Mouse (Mus musculus): ENCODE measurements around the gene Fstl1. TPM values are rescaled to one million over a fixed set of nuclear protein-coding genes. Genes with fewer than 3 reads are reported as not detected.
A peak's percentile ranks its signal among the peaks of the same experiment; 100 is the strongest.

Gene Fstl1
- total RNA-seq (2014; rRNA removed) (53.1 and 53.5 TPM in 2 replicates), polyA plus RNA-seq (2015; fragmentation: Nextera tagmentation; extraction: Ambion mirVana) (71.5 and 71.8 TPM in 2 replicates)

DNA sequence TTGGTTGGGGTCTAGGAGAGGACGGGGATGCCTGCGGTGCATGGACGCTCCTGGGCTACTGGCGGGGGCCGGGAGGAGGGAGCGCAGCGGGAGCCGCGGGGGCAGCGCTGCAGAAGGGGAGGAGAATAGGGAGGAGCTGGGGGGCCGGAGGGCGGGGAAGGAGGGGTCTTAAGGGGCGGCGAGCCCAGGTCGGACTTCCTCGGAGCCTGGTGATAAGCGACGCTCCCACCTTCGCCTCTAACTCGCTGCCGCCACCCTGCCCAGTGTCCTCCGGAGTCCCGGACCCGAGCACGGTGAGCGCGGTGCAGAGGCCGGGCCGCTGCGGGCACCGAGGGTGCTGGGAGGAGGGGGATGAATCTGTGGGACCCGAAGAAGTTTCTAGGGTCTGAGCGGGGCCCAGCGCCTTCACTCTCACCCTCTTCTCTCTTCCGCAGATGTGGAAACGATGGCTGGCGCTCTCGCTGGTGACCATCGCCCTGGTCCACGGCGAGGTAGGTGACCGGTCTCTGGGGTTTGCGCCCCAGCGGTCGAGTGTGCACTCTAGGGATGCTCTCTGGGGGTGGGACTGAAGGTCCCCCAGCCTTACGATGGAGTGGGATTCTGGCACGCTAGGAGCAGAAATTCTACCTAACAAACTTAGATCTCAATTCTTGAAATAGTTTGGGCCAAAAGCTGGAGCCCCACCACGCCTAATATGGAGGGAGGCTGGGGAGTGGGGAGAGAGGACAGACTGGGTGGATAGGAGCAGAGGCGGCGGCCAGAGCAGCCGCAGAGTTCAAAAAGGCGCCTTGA lies at the start of gene Fstl1:
Gene Fstl1, plus strand, starts transcription at position 14 of the 792 bp plus-strand sequence.
- Histone ChIP-seq H3K4me2 (ENCODE audit: low read depth, low read length) (peak within 1 kb of the TSS; percentile 99), H3K9me3 (ENCODE audit: low read length) (no peaks in the 10 kb centered on the region), H3K4me1 (ENCODE audit: insufficient read depth, low read length) (peaks cover 4% of the 10 kb centered on the region; the same call in 1 of the 2 replicates), H3K9ac (replicated peaks; ENCODE audit: low read length) (peak within 1 kb of the TSS; percentile 74), H3K4me3 (ENCODE audit: low read length) (peak within 1 kb of the TSS; percentile 69), H3K27me3 (ENCODE audit: insufficient read depth, low read length) (no peaks in the 10 kb centered on the region), H3K36me3 (ENCODE audit: insufficient read depth, low read length) (no peaks in the 10 kb centered on the region), H3K27ac (peak within 1 kb of the TSS; percentile 64; the same call in 1 of the 2 replicates)
- ATAC-seq (peak; percentile 85), DNase-seq (ENCODE audit: low spot score) (peak; percentile 63)
- TF ChIP-seq CTCF (IDR thresholded peaks at IDR 0.05; ENCODE audit: low read depth) = no peak
- 1% methylated on average over 51 of the region's 52 CpGs for WGBS

DNA sequence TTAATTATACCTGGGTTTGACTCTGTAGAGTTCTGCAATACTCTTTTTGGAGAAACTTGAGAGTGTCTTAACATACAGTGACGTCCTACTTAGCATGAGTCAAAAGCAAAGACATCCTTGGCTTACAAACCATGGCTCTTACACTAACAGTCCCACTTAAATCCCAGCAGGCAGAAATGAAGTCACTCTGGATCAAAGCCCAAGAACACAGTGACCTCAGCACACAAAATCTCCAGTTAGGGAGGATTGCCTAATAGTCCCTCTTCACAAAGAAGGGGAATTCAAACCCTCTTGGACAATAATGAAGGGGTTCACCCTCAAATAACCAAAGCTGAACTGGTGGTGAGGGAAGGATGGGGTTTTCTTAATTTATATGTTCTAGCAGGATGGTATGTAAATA lies 48.0 kb upstream of the Fstl1 start:
- DNase-seq (ENCODE audit: low spot score) = no peak
- no peak overlapping the region for H3K4me3 ChIP-seq (ENCODE audit: low read length)
- no peak overlapping the region for H3K4me2 ChIP-seq (ENCODE audit: low read depth, low read length)
- no peak overlapping the region for H3K27ac ChIP-seq
- no peaks in the 10 kb centered on the region for H3K27me3 ChIP-seq (ENCODE audit: insufficient read depth, low read length)
- no peak for TF ChIP-seq CTCF (IDR thresholded peaks at IDR 0.05; ENCODE audit: low read depth)
- 68% methylated on average over 1 of the region's 1 CpGs for WGBS
- H3K9ac ChIP-seq (replicated peaks; ENCODE audit: low read length) = no peak overlapping the region
- H3K9me3 ChIP-seq (ENCODE audit: low read length) = no peaks in the 10 kb centered on the region
- no peak for ATAC-seq
- H3K4me1 ChIP-seq (ENCODE audit: insufficient read depth, low read length) = no peaks in the 10 kb centered on the region; the same call in 1 of the 2 replicates
- H3K36me3 ChIP-seq (ENCODE audit: insufficient read depth, low read length) = no peaks in the 10 kb centered on the region

DNA sequence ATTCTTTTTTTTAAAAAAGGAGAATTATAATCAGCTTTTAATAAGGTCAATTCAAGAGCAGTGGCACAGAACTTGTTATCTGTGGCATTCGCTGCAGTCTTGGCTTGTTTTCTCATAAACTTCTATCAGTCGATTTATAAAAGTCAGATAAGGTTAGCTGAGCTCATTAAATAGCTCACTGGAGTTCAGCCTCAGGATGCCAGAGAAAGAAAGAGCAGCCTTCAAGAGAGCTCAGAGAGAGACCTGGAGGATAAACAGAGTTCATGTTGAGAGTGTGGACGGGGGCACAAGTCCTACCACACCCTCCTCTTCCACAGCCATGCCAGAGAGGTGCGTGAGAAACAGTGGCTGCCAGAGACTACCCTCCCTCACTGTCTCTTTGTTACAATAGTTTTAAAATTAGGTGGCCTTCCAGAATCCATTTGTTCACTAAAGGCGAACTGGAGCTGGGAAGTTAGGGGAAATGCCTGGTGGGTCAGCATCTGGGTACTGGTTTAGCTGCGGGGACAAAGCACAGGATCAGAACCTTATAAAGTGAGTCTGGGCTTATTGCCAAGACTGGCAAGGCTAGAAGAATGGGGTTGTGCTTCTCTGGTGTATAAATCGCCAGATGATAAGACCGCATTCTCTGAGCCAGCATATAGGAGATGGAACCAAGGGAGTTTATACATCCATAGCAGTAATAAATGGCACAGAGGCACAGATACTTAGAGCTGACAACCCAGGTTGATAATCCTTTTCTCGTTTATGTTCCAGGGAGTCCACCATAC lies 47.1 kb upstream of the Fstl1 start:
- H3K27me3 ChIP-seq (ENCODE audit: insufficient read depth, low read length) = no peaks in the 10 kb centered on the region
- no peak overlapping the region for H3K4me3 ChIP-seq (ENCODE audit: low read length)
- 0 out of 2 replicates have a peak overlapping the region, but pooled peaks have one; percentile 5 for H3K27ac ChIP-seq
- no peak for ATAC-seq
- H3K9ac ChIP-seq (replicated peaks; ENCODE audit: low read length) = no peak overlapping the region
- H3K9me3 ChIP-seq (ENCODE audit: low read length) = no peaks in the 10 kb centered on the region
- H3K4me1 ChIP-seq (ENCODE audit: insufficient read depth, low read length) = no peaks in the 10 kb centered on the region; the same call in 1 of the 2 replicates
- TF ChIP-seq CTCF (IDR thresholded peaks at IDR 0.05; ENCODE audit: low read depth) = no peak
- DNase-seq (ENCODE audit: low spot score) = peak; percentile 35
- 47% methylated on average over 9 of the region's 9 CpGs for WGBS
- H3K4me2 ChIP-seq (ENCODE audit: low read depth, low read length) = no peak overlapping the region
- H3K36me3 ChIP-seq (ENCODE audit: insufficient read depth, low read length) = no peaks in the 10 kb centered on the region

DNA sequence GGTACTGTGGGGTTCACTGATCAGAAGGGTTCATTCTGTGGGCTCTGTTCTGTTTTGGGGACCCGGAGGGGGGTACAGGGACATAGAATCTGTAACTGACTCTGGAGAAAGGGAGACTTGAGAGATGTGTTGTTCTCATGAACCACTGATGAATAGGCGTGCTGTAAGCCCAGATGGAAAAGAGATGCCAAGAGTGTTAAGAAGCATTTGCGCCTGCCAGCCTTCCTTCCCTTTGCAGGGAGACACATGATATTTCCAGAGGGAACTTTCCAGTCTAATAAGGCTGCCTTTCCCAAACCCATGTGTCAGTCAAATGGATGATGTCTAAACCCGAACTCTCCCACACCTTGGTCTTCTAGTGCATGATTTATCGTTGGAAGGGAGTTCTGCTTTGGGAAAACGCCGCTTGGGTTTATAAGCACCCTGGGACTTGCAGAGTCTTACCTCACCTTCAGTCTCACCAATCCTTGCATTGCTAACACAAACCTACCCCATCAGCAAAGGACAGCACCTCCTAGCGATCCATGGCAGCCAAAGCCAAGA lies 46.3 kb upstream of the Fstl1 start:
- WGBS = 80% methylated on average over 8 of the region's 8 CpGs
- ATAC-seq (no peak), DNase-seq (ENCODE audit: low spot score) (no peak)

DNA sequence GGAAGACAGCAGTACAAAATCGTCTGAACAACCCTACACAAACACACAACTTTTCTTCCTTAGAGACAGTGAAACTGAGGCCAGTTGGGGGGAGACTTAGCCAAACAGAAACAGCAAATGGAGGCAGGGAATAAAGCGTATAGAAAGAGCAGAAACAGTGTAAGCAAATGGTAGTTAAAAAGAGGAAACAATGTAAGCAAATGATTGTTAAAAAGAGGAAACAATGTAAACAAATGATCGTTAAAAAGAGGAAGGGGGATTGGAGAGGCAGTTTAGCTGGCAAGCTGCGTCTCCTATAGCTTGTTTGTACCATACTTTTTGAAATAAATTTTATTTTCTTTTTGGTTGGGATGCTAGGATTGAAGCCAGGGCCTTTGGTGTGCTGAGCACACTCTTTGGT lies 45.2 kb upstream of the Fstl1 start:
- H3K4me3 ChIP-seq (ENCODE audit: low read length) = no peak overlapping the region
- no peak for TF ChIP-seq CTCF (IDR thresholded peaks at IDR 0.05; ENCODE audit: low read depth)
- no peak overlapping the region for H3K4me2 ChIP-seq (ENCODE audit: low read depth, low read length)
- no peaks in the 10 kb centered on the region; the same call in 1 of the 2 replicates for H3K4me1 ChIP-seq (ENCODE audit: insufficient read depth, low read length)
- no peaks in the 10 kb centered on the region for H3K27me3 ChIP-seq (ENCODE audit: insufficient read depth, low read length)
- H3K9ac ChIP-seq (replicated peaks; ENCODE audit: low read length) = no peak overlapping the region
- no peaks in the 10 kb centered on the region for H3K36me3 ChIP-seq (ENCODE audit: insufficient read depth, low read length)
- no peak overlapping the region for H3K27ac ChIP-seq
- WGBS = 79% methylated on average over 4 of the region's 4 CpGs
- DNase-seq (ENCODE audit: low spot score) (no peak), ATAC-seq (no peak)
- H3K9me3 ChIP-seq (ENCODE audit: low read length) = no peaks in the 10 kb centered on the region

More for the DNA sequence above, 46.3 kb upstream of the Fstl1 start:
- Histone ChIP-seq H3K27me3 (ENCODE audit: insufficient read depth, low read length) (no peaks in the 10 kb centered on the region), H3K36me3 (ENCODE audit: insufficient read depth, low read length) (no peaks in the 10 kb centered on the region), H3K9ac (replicated peaks; ENCODE audit: low read length) (no peak overlapping the region), H3K9me3 (ENCODE audit: low read length) (no peaks in the 10 kb centered on the region), H3K4me2 (ENCODE audit: low read depth, low read length) (no peak overlapping the region), H3K27ac (no peak overlapping the region), H3K4me3 (ENCODE audit: low read length) (no peak overlapping the region), H3K4me1 (ENCODE audit: insufficient read depth, low read length) (no peaks in the 10 kb centered on the region; the same call in 1 of the 2 replicates)
- no peak for TF ChIP-seq CTCF (IDR thresholded peaks at IDR 0.05; ENCODE audit: low read depth)

DNA sequence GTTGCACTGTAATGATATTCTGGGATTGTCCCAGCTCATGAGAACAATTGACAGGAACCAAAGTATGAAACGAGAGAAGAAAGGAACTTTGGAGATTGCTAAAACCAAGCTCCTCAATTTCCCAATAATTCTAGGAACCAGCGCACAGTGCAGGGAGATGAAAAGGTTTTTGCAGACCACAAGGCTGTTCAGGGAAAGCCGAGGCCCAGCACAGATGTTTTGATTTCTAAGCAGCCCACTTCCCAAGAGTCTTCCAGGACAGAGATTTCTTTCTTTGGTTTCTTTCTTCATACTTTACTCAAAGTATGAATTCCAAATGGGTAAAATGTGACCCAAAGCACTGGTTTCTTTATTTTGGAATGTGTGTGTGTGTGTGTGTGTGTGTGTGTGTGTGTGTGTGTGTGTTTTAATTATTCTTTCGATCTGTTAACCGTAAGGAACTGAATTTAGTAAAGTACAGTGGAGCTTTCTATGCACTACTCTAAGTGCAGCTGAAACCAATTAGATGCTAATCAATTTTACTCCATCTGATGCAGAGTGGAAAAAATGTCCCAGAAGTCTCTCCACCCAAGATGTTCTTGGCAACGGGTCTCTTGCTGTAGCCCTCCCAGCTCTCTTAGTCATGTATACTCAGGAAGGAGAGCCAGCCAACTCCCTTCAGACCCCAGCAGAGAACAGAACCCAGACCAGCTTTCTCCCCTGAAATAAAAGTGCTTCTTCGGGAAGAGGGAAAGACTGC lies 44.5 kb upstream of the Fstl1 start:
- ATAC-seq (no peak), DNase-seq (ENCODE audit: low spot score) (peak; percentile 30)
- TF ChIP-seq CTCF (IDR thresholded peaks at IDR 0.05; ENCODE audit: low read depth) = no peak
- no peaks in the 10 kb centered on the region for H3K9me3 ChIP-seq (ENCODE audit: low read length)
- H3K4me1 ChIP-seq (ENCODE audit: insufficient read depth, low read length) = no peaks in the 10 kb centered on the region; the same call in 1 of the 2 replicates
- no peaks in the 10 kb centered on the region for H3K27me3 ChIP-seq (ENCODE audit: insufficient read depth, low read length)
- 52% methylated on average over 7 of the region's 7 CpGs for WGBS
- no peak overlapping the region for H3K9ac ChIP-seq (replicated peaks; ENCODE audit: low read length)
- no peak overlapping the region for H3K4me2 ChIP-seq (ENCODE audit: low read depth, low read length)
- no peak overlapping the region for H3K4me3 ChIP-seq (ENCODE audit: low read length)
- no peaks in the 10 kb centered on the region for H3K36me3 ChIP-seq (ENCODE audit: insufficient read depth, low read length)
- no peak overlapping the region for H3K27ac ChIP-seq
